Mouse (Mus musculus): ENCODE measurements around the gene Tmem270. TPM values are rescaled to one million over a fixed set of nuclear protein-coding genes. Genes with fewer than 3 reads are reported as not detected.
"Not testable (repeated sequence)": the region's sequence is repeated elsewhere in the genome, so short reads cannot be mapped to it uniquely, and the experiment has no call there.

Gene Tmem270
- polyA plus RNA-seq, 1 experiment from 2014 or later: not detected

GRCm38 (mm10) chr5:134944179-134944578 is 37.6 kb upstream of the Tmem270 start:
- H3K4me3 ChIP-seq (ENCODE audit: low read length): no peak overlapping the region
- no peak overlapping the region for H3K4me2 ChIP-seq (ENCODE audit: low read length)
- H3K27me3 ChIP-seq (replicated peaks; ENCODE audit: control insufficient read depth, insufficient read depth, low read length): peaks cover 12% of the 10 kb centered on the region
- WGBS: 72% methylated on average over 5 of the region's 5 CpGs
- peaks cover 5% of the 10 kb centered on the region; the same call in 1 of the 2 replicates for H3K4me1 ChIP-seq (ENCODE audit: control insufficient read depth, insufficient read depth, low read depth, low read length)
- no peak overlapping the region for H3K27ac ChIP-seq (ENCODE audit: low read depth, low read length)
- no peak for ATAC-seq
- H3K36me3 ChIP-seq (ENCODE audit: control insufficient read depth, insufficient read depth, low read length): no peaks in the 10 kb centered on the region
- H3K9me3 ChIP-seq (ENCODE audit: control insufficient read depth, low read length): no peaks in the 10 kb centered on the region
- H3K9ac ChIP-seq (ENCODE audit: low read depth, low read length): no peak overlapping the region

GRCm38 (mm10) chr5:134942740-134943139 is 36.2 kb upstream of the Tmem270 start:
- WGBS: 83% methylated on average over 2 of the region's 2 CpGs
- Histone ChIP-seq H3K27ac (ENCODE audit: low read depth, low read length) (no peak overlapping the region), H3K36me3 (ENCODE audit: control insufficient read depth, insufficient read depth, low read length) (no peaks in the 10 kb centered on the region), H3K4me2 (ENCODE audit: low read length) (no peak overlapping the region), H3K4me1 (ENCODE audit: control insufficient read depth, insufficient read depth, low read depth, low read length) (peaks cover 5% of the 10 kb centered on the region; the same call in 1 of the 2 replicates), H3K4me3 (ENCODE audit: low read length) (no peak overlapping the region), H3K27me3 (replicated peaks; ENCODE audit: control insufficient read depth, insufficient read depth, low read length) (peaks cover 12% of the 10 kb centered on the region), H3K9ac (ENCODE audit: low read depth, low read length) (no peak overlapping the region), H3K9me3 (ENCODE audit: control insufficient read depth, low read length) (no peaks in the 10 kb centered on the region)
- no peak for ATAC-seq

- no peak for ATAC-seq
- H3K4me2 ChIP-seq (ENCODE audit: low read length): no peak overlapping the region
- peaks cover 5% of the 10 kb centered on the region; the same call in 1 of the 2 replicates for H3K4me1 ChIP-seq (ENCODE audit: control insufficient read depth, insufficient read depth, low read depth, low read length)
- no peaks in the 10 kb centered on the region for H3K36me3 ChIP-seq (ENCODE audit: control insufficient read depth, insufficient read depth, low read length)
- H3K4me3 ChIP-seq (ENCODE audit: low read length): no peak overlapping the region
- no peak overlapping the region for H3K27ac ChIP-seq (ENCODE audit: low read depth, low read length)
- H3K27me3 ChIP-seq (replicated peaks; ENCODE audit: control insufficient read depth, insufficient read depth, low read length): peaks cover 9% of the 10 kb centered on the region
- 83% methylated on average over 14 of the region's 14 CpGs for WGBS
- no peak overlapping the region for H3K9ac ChIP-seq (ENCODE audit: low read depth, low read length)
- H3K9me3 ChIP-seq (ENCODE audit: control insufficient read depth, low read length): no peaks in the 10 kb centered on the region
These were observed 35.1 kb upstream of the Tmem270 start for GRCm38 (mm10) chr5:134941472-134942209.

- ATAC-seq; H3K9ac ChIP-seq (ENCODE audit: low read depth, low read length); H3K27ac ChIP-seq (ENCODE audit: low read depth, low read length); H3K4me1 ChIP-seq (ENCODE audit: control insufficient read depth, insufficient read depth, low read depth, low read length); H3K9me3 ChIP-seq (ENCODE audit: control insufficient read depth, low read length); H3K4me3 ChIP-seq (ENCODE audit: low read length); H3K27me3 ChIP-seq (replicated peaks; ENCODE audit: control insufficient read depth, insufficient read depth, low read length); H3K36me3 ChIP-seq (ENCODE audit: control insufficient read depth, insufficient read depth, low read length); H3K4me2 ChIP-seq (ENCODE audit: low read length): not testable (repeated sequence)
- WGBS: 94% methylated on average over 2 of the region's 7 CpGs
These were observed 33.0 kb upstream of the Tmem270 start for GRCm38 (mm10) chr5:134939554-134939953.

- no peak overlapping the region for H3K4me2 ChIP-seq (ENCODE audit: low read length)
- H3K4me3 ChIP-seq (ENCODE audit: low read length): no peak overlapping the region
- H3K27ac ChIP-seq (ENCODE audit: low read depth, low read length): no peak overlapping the region
- H3K27me3 ChIP-seq (replicated peaks; ENCODE audit: control insufficient read depth, insufficient read depth, low read length): no peaks in the 10 kb centered on the region
- WGBS: 70% methylated on average over 3 of the region's 3 CpGs
- no peak overlapping the region for H3K9ac ChIP-seq (ENCODE audit: low read depth, low read length)
- no peaks in the 10 kb centered on the region for H3K36me3 ChIP-seq (ENCODE audit: control insufficient read depth, insufficient read depth, low read length)
- no peak for ATAC-seq
- no peaks in the 10 kb centered on the region for H3K4me1 ChIP-seq (ENCODE audit: control insufficient read depth, insufficient read depth, low read depth, low read length)
- no peaks in the 10 kb centered on the region for H3K9me3 ChIP-seq (ENCODE audit: control insufficient read depth, low read length)
These were observed 32.5 kb upstream of the Tmem270 start for GRCm38 (mm10) chr5:134939069-134939468.

- Histone ChIP-seq H3K4me1 (ENCODE audit: control insufficient read depth, insufficient read depth, low read depth, low read length) (peaks cover 6% of the 10 kb centered on the region; the same call in 1 of the 2 replicates), H3K4me3 (ENCODE audit: low read length) (no peak overlapping the region), H3K36me3 (ENCODE audit: control insufficient read depth, insufficient read depth, low read length) (no peaks in the 10 kb centered on the region), H3K4me2 (ENCODE audit: low read length) (no peak overlapping the region), H3K9me3 (ENCODE audit: control insufficient read depth, low read length) (no peaks in the 10 kb centered on the region), H3K27ac (ENCODE audit: low read depth, low read length) (no peak overlapping the region), H3K9ac (ENCODE audit: low read depth, low read length) (no peak overlapping the region), H3K27me3 (replicated peaks; ENCODE audit: control insufficient read depth, insufficient read depth, low read length) (no peaks in the 10 kb centered on the region)
- 95% methylated on average over 6 of the region's 6 CpGs for WGBS
- no peak for ATAC-seq
These were observed 30.2 kb upstream of the Tmem270 start for GRCm38 (mm10) chr5:134936626-134937185.

- ATAC-seq: no peak
- peaks cover 6% of the 10 kb centered on the region; the same call in 1 of the 2 replicates for H3K4me1 ChIP-seq (ENCODE audit: control insufficient read depth, insufficient read depth, low read depth, low read length)
- H3K27ac ChIP-seq (ENCODE audit: low read depth, low read length): no peak overlapping the region
- no peak overlapping the region for H3K4me3 ChIP-seq (ENCODE audit: low read length)
- no peaks in the 10 kb centered on the region for H3K9me3 ChIP-seq (ENCODE audit: control insufficient read depth, low read length)
- 96% methylated on average over 6 of the region's 6 CpGs for WGBS
- no peaks in the 10 kb centered on the region for H3K27me3 ChIP-seq (replicated peaks; ENCODE audit: control insufficient read depth, insufficient read depth, low read length)
- no peaks in the 10 kb centered on the region for H3K36me3 ChIP-seq (ENCODE audit: control insufficient read depth, insufficient read depth, low read length)
- H3K9ac ChIP-seq (ENCODE audit: low read depth, low read length): no peak overlapping the region
- H3K4me2 ChIP-seq (ENCODE audit: low read length): no peak overlapping the region
These were observed 29.5 kb upstream of the Tmem270 start for GRCm38 (mm10) chr5:134936051-134936450.

GRCm38 (mm10) chr5:134934666-134935065 is 28.1 kb upstream of the Tmem270 start:
- Histone ChIP-seq H3K4me1 (ENCODE audit: control insufficient read depth, insufficient read depth, low read depth, low read length) (peaks cover 6% of the 10 kb centered on the region; the same call in 1 of the 2 replicates), H3K4me2 (ENCODE audit: low read length) (no peak overlapping the region), H3K9ac (ENCODE audit: low read depth, low read length) (no peak overlapping the region), H3K4me3 (ENCODE audit: low read length) (no peak overlapping the region), H3K9me3 (ENCODE audit: control insufficient read depth, low read length) (no peaks in the 10 kb centered on the region), H3K27ac (ENCODE audit: low read depth, low read length) (no peak overlapping the region), H3K27me3 (replicated peaks; ENCODE audit: control insufficient read depth, insufficient read depth, low read length) (no peaks in the 10 kb centered on the region), H3K36me3 (ENCODE audit: control insufficient read depth, insufficient read depth, low read length) (no peaks in the 10 kb centered on the region)
- ATAC-seq: no peak
- 81% methylated on average over 3 of the region's 3 CpGs for WGBS

DNA sequence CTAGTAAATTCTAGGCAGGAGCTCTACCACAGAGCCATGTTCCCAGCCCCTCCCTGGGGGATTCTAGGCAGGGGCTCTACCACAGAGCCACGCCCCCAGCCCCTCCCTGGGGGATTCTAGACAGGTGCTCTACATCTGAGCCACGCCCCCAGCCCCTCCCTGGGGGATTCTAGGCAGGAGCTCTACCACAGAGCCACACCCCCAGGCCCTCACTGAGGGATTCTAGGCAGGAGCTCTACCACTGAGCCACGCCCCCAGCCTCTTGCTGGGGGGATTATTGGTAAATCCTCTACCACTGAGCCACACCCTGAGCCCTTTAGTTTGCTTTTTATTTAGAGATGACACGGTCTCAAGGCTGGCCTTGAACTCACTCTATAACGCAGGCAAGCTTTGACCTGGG is 27.2 kb upstream of the Tmem270 start:
- not testable (repeated sequence) for H3K9ac ChIP-seq (ENCODE audit: low read depth, low read length); H3K4me1 ChIP-seq (ENCODE audit: control insufficient read depth, insufficient read depth, low read depth, low read length); H3K4me2 ChIP-seq (ENCODE audit: low read length); H3K4me3 ChIP-seq (ENCODE audit: low read length); H3K9me3 ChIP-seq (ENCODE audit: control insufficient read depth, low read length); H3K27me3 ChIP-seq (replicated peaks; ENCODE audit: control insufficient read depth, insufficient read depth, low read length); ATAC-seq; H3K27ac ChIP-seq (ENCODE audit: low read depth, low read length); H3K36me3 ChIP-seq (ENCODE audit: control insufficient read depth, insufficient read depth, low read length)
- 87% methylated on average over 5 of the region's 5 CpGs for whole genome bisulfite sequencing
